In the genomic region with DNA sequence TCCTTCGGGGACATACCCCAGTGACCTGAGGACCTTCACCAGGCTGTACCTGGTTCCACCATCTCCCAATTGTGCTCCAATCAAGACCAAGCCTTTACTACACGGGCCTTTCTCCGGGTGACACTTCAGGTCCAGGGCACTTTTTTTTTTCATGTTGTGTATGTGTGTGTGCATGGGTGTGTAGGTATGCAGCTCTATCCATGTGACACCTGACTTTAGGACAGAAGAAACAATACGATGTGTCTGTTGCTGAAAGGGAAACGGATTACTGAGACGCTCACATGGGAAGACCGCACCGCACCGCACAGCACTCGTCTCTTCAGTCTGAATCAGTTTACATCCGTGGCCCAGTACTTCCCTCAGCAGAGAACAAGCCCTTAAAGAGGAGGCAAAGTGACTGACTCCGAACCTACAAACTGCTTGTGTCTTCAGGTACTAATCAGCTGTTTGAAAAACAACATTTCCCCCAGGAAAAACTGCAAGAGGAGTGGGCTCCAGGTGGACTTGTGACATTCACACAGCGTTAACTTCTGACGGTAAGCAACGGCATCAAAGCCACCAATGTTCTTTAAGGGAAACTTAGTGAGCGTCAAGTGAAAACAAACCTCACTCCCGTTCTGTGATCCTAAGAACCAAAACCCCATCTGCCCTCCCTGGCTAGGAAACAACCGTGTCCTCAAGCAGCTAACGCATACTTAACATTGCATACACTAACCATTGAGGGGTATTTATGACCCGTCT, we compare ENCODE assay signal across 21 mouse cellular contexts.
"Had no signal": no experiment of that assay in that cellular context is flagged by ENCODE, and none has a peak within 500 bp of the region (broad histone marks: within the 10 kb centered on the region; RNA-seq: fewer than 3 reads in every experiment).

No protein-coding gene starts in this region.

- H3K27ac ChIP-seq: kidney, postnatal 0 days; layer of hippocampus, adult 2 months; limb, embryonic 10.5 days; limb, embryonic 13.5 days; liver, embryonic 12.5 days; liver, embryonic 15.5 days; lung, embryonic 15.5 days; midbrain, embryonic 10.5 days; midbrain, embryonic 15.5 days; neural tube, embryonic 13.5 days; stomach, embryonic 15.5 days had no signal

- H3K4me3 ChIP-seq: layer of hippocampus, adult 2 months; limb, embryonic 10.5 days; limb, embryonic 13.5 days; liver, embryonic 12.5 days; liver, embryonic 15.5 days; lung, embryonic 15.5 days; megakaryocyte, embryonic 14.5 days; midbrain, embryonic 10.5 days; midbrain, embryonic 15.5 days; neural tube, embryonic 13.5 days; stomach, embryonic 15.5 days had no signal

- ATAC-seq: liver, embryonic 12.5 days; midbrain, embryonic 15.5 days had no signal

- H3K27me3 ChIP-seq: limb, embryonic 13.5 days; liver, embryonic 12.5 days; liver, embryonic 15.5 days; lung, embryonic 15.5 days; megakaryocyte, embryonic 14.5 days; midbrain, embryonic 15.5 days; neural tube, embryonic 13.5 days; stomach, embryonic 15.5 days had no signal

- H3K4me1 ChIP-seq: limb, embryonic 10.5 days; limb, embryonic 13.5 days; liver, embryonic 12.5 days; liver, embryonic 15.5 days; lung, embryonic 15.5 days; midbrain, embryonic 10.5 days; midbrain, embryonic 15.5 days; stomach, embryonic 15.5 days had no signal

- DNase-seq: kidney, adult 2 months; kidney, postnatal 25 days; layer of hippocampus, adult 9-11 months; liver; lung, adult 18-20 months; lung, postnatal 10 days; lung, postnatal 36 days; retina, postnatal 1 day; thymus, postnatal 36 days had no signal
